Mouse (Mus musculus) leukemia stem cell, adult 10-12 weeks (primary cell): ENCODE measurements around the gene Igsf6. TPM values are rescaled to one million over a fixed set of nuclear protein-coding genes. Genes with fewer than 3 reads are reported as not detected.

ENCODE experiments used
- polyA plus RNA-seq: library from polyadenylated mRNA; stranded (reverse); fragments of >175 nt; gene quantifications from 2 replicates; pipeline ENCODE4 v1.2.3, GENCODE M21; 2012; ENCODE audit warnings: low replicate concordance

Gene Igsf6
- polyA plus RNA-seq, result 0.64 and 0.70 TPM in 2 replicates

DNA sequence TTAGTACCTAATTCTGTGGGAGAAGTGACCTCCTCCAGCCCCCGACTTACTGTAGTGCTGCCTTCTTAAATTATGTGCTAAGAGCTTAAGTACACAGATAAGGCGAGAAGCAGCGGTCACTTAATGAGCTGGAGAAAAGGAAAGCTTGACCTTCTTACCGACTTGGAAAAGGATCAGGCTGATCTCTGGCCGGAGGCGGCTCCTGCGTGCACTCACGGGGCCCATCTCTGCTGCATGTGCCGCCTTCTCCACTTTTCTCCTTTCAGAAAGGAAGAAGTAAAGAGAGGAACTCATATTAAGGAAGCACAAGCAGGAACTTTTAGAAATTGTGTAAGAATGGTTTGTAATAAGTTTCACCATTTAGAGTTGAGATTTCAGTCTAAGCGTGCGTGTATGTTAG, at the start of gene Igsf6:
Gene Igsf6, minus strand, starts transcription at position 292 of the 400 bp plus-strand sequence.

GRCm38 (mm10) chr7:121081350-121081749, 7.0 kb upstream of the Igsf6 start, which contains the start of gene Otoa:
Gene Otoa, plus strand, starts transcription at chr7:121081650.

DNA sequence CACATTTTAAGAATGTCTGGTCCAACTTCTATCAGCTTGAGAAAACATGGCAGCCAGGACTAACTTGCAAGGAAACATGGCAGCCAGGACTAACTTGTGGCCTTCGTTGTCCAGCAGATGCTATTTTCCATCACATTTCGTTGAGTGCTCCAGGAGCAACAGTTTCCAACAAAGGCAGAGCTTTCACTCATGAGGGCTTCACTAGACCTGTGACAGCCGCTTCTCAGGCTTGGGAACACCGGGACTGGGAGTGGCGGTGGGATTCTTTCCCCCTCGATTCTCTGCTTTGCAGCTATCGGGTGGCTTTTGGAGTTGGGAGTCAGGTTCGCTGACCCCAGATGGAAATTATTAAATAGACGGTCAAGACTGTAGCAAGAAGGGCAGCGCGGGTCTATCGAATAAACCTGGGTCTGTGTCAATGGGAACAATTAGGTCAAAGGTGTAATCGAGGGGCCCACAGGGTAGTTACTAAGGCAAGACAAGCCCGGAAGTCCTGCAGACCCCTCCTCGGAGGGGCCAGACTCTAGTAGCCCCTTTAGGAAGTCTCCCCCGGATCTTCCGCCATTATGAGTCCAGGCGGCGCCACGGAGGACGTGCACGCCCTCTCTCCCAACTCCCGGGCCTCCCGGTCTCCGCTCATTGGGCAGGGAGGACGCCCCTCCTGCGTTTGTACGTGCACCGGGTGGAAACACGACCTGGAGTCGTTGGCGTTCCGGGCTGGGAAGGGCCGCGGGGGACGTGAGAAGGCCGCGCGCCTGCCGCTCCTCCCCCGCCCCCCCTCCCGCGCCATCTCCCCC, 40.3 kb downstream of the Igsf6 start, which contains the start of gene Mettl9:
Gene Mettl9, plus strand, starts transcription at position 590 of the 797 bp plus-strand sequence.

Other genes starting within 250 kb of the Igsf6 start
- 40.4 and 62.0 TPM in 2 replicates for gene Eef2k, start 231.7 kb downstream of the Igsf6 start, polyA plus RNA-seq
- gene Polr3e, start 156.8 kb downstream of the Igsf6 start, polyA plus RNA-seq, result 10.3 and 11.5 TPM in 2 replicates
- gene Cdr2, start 92.3 kb downstream of the Igsf6 start, polyA plus RNA-seq, result 28.0 and 32.0 TPM in 2 replicates
- gene Mfsd13b, start 92.1 kb downstream of the Igsf6 start, polyA plus RNA-seq, result not detected in 2 replicates
- 22.0 and 29.0 TPM in 2 replicates for gene Mettl9, start 40.1 kb downstream of the Igsf6 start, polyA plus RNA-seq
- 0.07 TPM in 2 replicates for gene Otoa, start 7.1 kb upstream of the Igsf6 start, polyA plus RNA-seq